Mouse (Mus musculus) cerebellum, adult 2 months (tissue): ENCODE measurements at regions not wholly inside any gene's neighbourhood (a gene's known extent, or its start where the extent isn't known, plus 50 kb on each side); places are given as distances from the start of the nearest gene placed in this dataset.
A peak's percentile ranks its signal among the peaks of the same experiment; 100 is the strongest.
"Not testable (repeated sequence)": the region's sequence is repeated elsewhere in the genome, so short reads cannot be mapped to it uniquely, and the experiment has no call there.

ENCODE experiments used
- DNase-seq, 2 experiments: peaks; one replicate each; pipeline ENCODE4 v3.0.0; 2021
- H3K27ac ChIP-seq: fragments of 200-500 bp; 2 replicates; pipeline ENCODE4 v1.5.1; 2012; ENCODE audit warnings: low read length, control low read depth, inconsistent platforms; ENCODE audit not compliant: insufficient read depth
- H3K27me3 ChIP-seq: fragments of 200-500 bp; 2 replicates; pipeline ENCODE4 v1.6.1; 2012; ENCODE audit warnings: inconsistent platforms, mild to moderate bottlenecking, low read length, moderate library complexity; ENCODE audit not compliant: control insufficient read depth, insufficient read depth
- H3K4me1 ChIP-seq: fragments of 200-500 bp; 2 replicates; pipeline ENCODE4 v1.6.1; 2011; ENCODE audit warnings: low read length; ENCODE audit not compliant: control insufficient read depth, insufficient read depth
- H3K4me3 ChIP-seq: fragments of 200-500 bp; replicated peaks from 2 replicates; pipeline ENCODE3; 2011; ENCODE audit warnings: mild to moderate bottlenecking, low read depth, low read length, control low read depth; ENCODE audit not compliant: insufficient read depth
- CTCF ChIP-seq: fragments of 200-500 bp; IDR thresholded peaks from 2 replicates; pipeline ENCODE4 v1.5.1; 2011; ENCODE audit warnings: low read depth, mild to moderate bottlenecking, control low read depth, low read length, moderate library complexity, borderline replicate concordance; ENCODE audit not compliant: insufficient read depth
- POLR2A ChIP-seq: fragments of 200-500 bp; IDR thresholded peaks from 2 replicates; pipeline ENCODE4 v1.6.1; 2011; ENCODE audit warnings: low read length, control low read depth, borderline replicate concordance; ENCODE audit not compliant: insufficient read depth
- WGBS: fragments of 180-500 bp; shearing (Covaris S2); methylation state at CpG from one replicate; pipeline ENCODE4 v1.1.7; 2018; 5-methylcytosine and 5-hydroxymethylcytosine counted together

DNA sequence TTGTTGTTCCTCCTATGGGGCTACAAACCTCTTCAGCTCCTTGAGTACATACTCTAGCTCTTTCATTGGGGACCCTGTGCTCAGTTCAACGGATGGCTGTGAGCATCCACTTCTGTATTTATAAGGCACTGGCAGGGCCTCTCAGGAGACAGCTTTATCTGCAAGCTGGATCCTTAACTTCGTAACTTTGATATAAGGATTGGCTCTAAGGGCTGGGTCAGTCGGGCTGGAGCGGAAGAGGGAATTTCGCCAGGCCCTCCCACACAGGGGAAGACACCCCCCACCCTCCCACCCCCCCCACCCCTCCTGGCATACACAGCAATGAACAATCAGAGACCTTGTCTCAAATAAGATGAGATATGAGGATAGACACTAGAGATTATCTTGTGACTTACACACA is 304.3 kb upstream of the Chordc1 start:
- no peak for TF ChIP-seq POLR2A
- no peak for TF ChIP-seq CTCF
- 68% methylated on average over 5 of the region's 5 CpGs for WGBS
- peak in 1 of 2 experiments; percentile 29 for DNase-seq
- H3K4me3 ChIP-seq: no peak overlapping the region
- no peaks in the 10 kb centered on the region for H3K27me3 ChIP-seq
- no peaks in the 10 kb centered on the region for H3K4me1 ChIP-seq
- no peak overlapping the region for H3K27ac ChIP-seq

- H3K27ac ChIP-seq: no peak overlapping the region
- no peak for DNase-seq
- no peak for TF ChIP-seq CTCF
- TF ChIP-seq POLR2A: no peak
- 33% methylated on average over 2 of the region's 2 CpGs for WGBS
- no peaks in the 10 kb centered on the region for H3K4me1 ChIP-seq
- no peak overlapping the region for H3K4me3 ChIP-seq
- H3K27me3 ChIP-seq: no peaks in the 10 kb centered on the region
Measured at GRCm38 (mm10) chr9:18002557-18002956, 289.4 kb upstream of the Chordc1 start.

GRCm38 (mm10) chr9:18041346-18041745 is 250.6 kb upstream of the Chordc1 start:
- WGBS: 61% methylated on average over 2 of the region's 2 CpGs
- DNase-seq: no peak
- no peaks in the 10 kb centered on the region for H3K4me1 ChIP-seq
- H3K4me3 ChIP-seq: no peak overlapping the region
- TF ChIP-seq CTCF: no peak
- no peak for TF ChIP-seq POLR2A
- H3K27me3 ChIP-seq: no peaks in the 10 kb centered on the region
- H3K27ac ChIP-seq: no peak overlapping the region

DNA sequence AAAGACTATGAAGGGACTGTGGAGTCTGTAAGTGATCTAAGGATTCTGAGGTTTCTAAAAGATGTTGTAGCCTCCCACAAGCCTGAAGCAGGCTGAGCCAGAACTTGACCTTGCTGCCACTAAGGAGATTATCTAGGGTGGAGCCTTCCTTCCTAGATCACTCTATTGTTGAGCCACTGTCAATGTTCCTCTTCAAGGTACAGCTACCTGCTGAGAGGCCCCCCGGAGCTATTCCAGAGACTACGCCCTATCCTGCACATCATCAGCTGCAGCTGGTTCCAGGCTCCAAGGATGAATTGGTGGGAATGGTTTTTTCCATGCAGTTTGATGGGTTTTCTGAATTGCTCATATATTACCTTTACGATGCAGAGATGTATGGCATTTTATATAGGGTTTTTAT is 249.3 kb upstream of the Chordc1 start:
- H3K27me3 ChIP-seq, H3K4me1 ChIP-seq, H3K27ac ChIP-seq, DNase-seq, H3K4me3 ChIP-seq: not testable (repeated sequence)
- WGBS: 82% methylated on average over 3 of the region's 3 CpGs

DNA sequence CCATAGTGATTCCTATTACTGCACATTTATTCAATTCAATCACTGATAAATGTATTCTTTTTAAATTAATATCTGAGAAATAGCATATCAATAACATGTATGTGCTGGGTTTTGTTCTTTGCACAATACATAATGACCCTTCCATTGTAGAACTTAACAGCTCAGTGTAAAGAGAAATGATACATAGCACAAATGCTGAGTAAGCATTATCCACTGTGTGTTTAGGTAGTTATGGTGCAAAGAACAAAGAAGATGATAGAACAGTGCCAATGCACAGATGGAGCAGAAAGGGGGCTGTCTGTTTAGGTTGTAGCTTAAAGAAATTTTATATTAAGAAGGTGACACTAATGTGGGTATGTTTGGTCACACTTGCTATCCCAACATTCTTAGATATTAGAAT is 215.0 kb upstream of the Chordc1 start:
- H3K27me3 ChIP-seq: no peaks in the 10 kb centered on the region
- TF ChIP-seq CTCF: no peak
- no peak for TF ChIP-seq POLR2A

GRCm38 (mm10) chr9:18078446-18078845 is 213.5 kb upstream of the Chordc1 start:
- H3K4me3 ChIP-seq, H3K27me3 ChIP-seq, H3K27ac ChIP-seq, DNase-seq, H3K4me1 ChIP-seq: not testable (repeated sequence)
- WGBS: 81% methylated on average over 5 of the region's 5 CpGs

More for the DNA sequence above, 215.0 kb upstream of the Chordc1 start:
- Histone ChIP-seq H3K4me3 (no peak overlapping the region), H3K4me1 (no peaks in the 10 kb centered on the region), H3K27ac (no peak overlapping the region)
- DNase-seq: no peak

DNA sequence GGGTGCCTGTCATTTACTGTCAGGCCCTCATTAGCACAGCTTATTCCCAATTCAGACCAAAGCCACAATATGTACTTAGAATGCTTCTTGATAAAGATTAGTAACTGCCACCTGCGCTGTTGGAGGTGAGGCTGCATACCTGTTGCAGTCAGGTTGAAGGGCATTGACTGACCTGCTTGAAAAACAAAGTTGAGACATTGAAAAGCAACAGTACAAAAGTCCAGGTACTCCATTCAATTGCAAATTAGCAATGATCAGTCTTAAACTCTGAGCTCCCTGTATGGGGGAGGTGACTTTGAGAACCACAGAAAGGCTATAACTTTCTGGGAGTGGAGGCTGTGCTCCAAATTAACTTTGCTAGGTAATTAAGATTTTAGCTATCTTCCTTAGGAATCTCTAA is 212.8 kb upstream of the Chordc1 start:
- H3K4me3 ChIP-seq, H3K27ac ChIP-seq, H3K4me1 ChIP-seq, DNase-seq, H3K27me3 ChIP-seq: not testable (repeated sequence)
- WGBS: 81% methylated on average over 1 of the region's 1 CpGs
